Mouse (Mus musculus) erythroblast, adult 5-6 weeks (primary cell): ENCODE measurements around the gene Arhgdia. TPM values are rescaled to one million over a fixed set of nuclear protein-coding genes. Genes with fewer than 3 reads are reported as not detected.
"Not testable (repeated sequence)": the region's sequence is repeated elsewhere in the genome, so short reads cannot be mapped to it uniquely, and the experiment has no call there.

Experiments
- ATAC-seq: replicated peaks from 2 replicates; pipeline ENCODE4 v1.8.0; 2016; ENCODE audit warnings: moderate number of reproducible peaks, mild to moderate bottlenecking, moderate TSS enrichment, inconsistent platforms; ENCODE audit not compliant: poor library complexity, low FRiP score, severe bottlenecking
- total RNA-seq, 2 experiments: library from RNA; stranded (forward) in 1 of 2; stranded (reverse) in 1 of 2; fragments of 150-400 nt in 1 of 2; fragments of 200-764, 138-1000 nt in 1 of 2; gene quantifications; 2 replicates each; pipeline versions ENCODE4 v1.2.3 to v1.2.4; 2015 to 2017; ENCODE audit warnings: low replicate concordance in 2 of 2

Gene Arhgdia
- total RNA-seq, 2 experiments from 2014 or later, result 35.7 to 101 TPM

DNA sequence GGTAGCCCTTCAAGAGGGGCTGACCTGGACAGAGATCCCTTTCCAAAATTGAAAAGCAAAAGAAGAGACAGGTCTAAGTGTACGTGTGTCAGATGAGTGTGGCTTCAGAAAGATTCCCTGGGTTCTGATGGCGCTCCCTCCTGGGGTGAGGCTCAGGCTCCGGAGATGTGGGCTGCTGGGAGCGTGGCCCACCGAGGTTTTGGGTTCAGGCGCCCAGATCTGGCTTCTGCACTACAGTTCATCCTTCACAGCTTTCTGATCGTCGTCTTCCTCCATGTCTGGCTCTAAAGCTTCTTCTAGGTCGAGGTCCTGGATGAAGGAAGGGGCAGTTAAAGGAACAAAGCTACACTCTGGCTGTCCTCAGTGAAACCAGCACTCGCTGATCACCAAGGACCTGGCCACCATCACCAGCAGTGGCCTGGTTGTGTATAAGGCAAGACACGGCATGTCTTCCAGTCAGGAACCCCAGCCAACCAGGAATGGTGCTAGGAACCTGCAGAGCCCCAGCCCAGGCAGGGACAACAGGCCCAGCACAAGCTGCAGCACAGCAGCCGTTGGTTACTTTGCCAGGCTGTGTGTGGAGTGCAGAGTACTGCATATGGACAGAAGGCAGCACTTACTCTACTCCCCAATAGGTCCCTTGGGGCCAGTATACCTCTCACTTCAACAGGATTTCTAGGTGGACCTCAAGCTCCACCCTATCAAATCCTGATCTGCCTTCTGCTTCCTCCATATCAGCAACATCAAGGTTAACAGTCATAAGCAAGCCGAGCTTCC is 20.3 kb downstream of the Arhgdia start:
- peak; percentile 14; the same call in 1 of the 2 replicates for ATAC-seq

DNA sequence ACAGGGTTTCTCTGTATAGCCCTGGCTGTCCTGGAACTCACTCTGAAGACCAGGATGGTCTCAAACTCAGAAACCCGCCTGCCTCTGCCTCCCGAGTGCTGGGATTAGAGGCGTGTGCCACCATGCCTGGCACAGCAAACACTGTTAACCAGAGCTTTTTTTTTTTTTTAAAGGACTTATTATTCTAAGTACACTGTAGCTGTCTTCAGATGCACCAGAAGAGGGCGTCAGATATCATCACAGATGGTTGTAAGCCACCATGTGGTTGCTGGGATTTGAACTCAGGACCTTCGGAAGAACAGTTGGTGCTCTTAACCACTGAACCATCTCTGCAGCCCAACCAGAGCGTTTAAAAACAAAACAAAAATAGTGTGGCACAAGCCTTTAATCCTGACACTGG is 22.6 kb downstream of the Arhgdia start:
- ATAC-seq, result not testable (repeated sequence)

- ATAC-seq, result no peak
Observed at GRCm38 (mm10) chr11:120555260-120555659, 26.2 kb downstream of the Arhgdia start.

- ATAC-seq, result no peak
Observed at GRCm38 (mm10) chr11:120554834-120555233, 26.6 kb downstream of the Arhgdia start.

GRCm38 (mm10) chr11:120552736-120553135 is 28.7 kb downstream of the Arhgdia start:
- ATAC-seq, result no peak

DNA sequence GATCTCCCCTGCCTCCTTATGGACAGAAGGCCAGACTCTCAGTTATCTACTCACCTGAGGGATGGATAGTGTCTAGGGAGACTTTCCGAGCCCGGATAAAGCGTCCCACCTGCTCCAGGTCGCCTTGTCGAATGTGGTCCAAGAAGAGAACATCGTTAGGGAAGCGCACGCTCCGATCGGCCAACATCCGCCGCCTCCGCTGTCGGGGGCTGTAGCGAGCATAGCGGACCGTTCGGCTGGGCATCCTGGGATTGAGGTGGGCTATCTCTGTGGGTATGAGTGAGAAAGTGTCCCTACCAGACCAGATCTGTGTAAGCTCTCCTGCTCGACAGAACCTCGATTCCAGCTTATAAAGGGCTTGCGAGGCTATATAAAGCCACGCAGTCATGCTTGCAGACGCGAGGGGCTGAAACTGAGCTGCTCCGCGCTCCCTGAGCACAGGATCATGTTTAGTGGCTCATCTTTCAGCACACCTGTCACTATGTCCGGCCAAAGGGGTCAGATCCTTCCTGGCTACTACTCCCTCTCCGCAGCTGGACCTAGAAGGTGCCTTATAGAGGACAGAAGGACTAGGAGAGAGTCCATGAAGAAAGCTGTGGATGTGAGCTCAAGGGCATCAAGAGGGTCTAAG is 30.5 kb downstream of the Arhgdia start, which contains the start of gene Ppp1r27:
TSS of gene Ppp1r27 (minus strand) at position 323 of the 631 bp plus-strand sequence.
- no peak for ATAC-seq

GRCm38 (mm10) chr11:120549986-120550809 is 31.2 kb downstream of the Arhgdia start:
- no peak for ATAC-seq

DNA sequence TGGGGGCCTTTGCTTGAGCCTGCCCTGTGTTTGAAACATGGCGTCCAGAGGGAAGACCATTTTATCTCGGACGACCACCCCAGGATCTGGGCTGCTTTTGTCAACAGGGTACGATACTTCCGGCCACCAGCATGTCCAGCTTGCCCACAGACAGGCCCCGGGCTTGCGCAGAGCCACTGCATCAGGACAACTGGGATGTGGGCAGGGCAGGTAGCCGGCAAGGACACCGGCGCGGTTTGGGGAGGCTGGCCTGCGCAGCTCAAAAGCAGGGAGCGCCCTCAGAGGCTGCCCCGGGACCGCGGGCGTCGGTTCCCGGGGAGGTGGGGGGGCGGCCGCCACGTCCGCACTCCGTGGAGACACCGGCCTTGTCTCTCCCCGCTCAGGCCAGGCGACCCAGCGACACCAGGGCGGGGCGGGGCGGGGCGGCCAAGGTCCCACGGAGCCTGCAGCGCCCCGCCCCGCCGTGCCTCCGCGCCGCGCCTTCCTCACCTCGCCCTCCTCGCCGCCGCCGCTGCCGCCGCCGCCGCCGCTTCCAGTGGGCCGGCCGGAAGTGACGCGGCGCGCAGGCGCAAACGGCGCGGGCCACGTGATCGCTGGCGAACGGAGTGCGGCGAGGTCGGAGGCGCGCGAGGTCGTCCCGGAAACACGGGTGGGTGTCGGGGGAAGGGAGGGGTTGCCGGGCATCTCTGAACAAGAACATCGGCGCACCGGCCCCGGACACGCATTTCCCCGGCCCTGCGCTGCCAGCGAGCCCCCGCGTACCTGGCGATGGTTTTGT is 32.1 kb downstream of the Arhgdia start, which contains the start of gene Mcrip1:
TSS of gene Mcrip1 (minus strand) at position 560 of the 778 bp plus-strand sequence.
- peak; percentile 87 for ATAC-seq

GRCm38 (mm10) chr11:120548786-120549167 is 32.6 kb downstream of the Arhgdia start:
- ATAC-seq, result peak; percentile 36

GRCm38 (mm10) chr11:120548214-120548613 is 33.2 kb downstream of the Arhgdia start:
- no peak for ATAC-seq

DNA sequence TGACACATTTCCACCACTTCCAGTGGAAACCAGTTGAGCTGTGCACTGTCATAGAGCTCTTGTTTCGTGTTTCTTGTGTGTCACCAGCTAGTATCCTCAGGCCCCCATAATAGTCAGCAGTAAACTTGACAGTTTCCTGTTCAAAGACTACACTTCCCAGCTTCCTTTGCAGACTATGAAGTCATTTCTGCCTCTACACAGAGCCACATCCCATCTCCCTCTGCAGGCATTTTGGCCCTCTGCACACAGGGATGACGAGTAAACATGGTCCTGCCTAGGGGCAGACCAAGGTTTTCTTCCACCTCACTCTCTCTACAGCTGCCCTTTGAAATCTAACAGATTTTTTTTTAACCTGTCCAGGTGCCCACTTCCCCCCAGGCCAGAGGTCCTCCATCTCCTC is 34.0 kb downstream of the Arhgdia start:
- no peak for ATAC-seq

- no peak for ATAC-seq
Observed at GRCm38 (mm10) chr11:120545964-120546363, 35.5 kb downstream of the Arhgdia start.

DNA sequence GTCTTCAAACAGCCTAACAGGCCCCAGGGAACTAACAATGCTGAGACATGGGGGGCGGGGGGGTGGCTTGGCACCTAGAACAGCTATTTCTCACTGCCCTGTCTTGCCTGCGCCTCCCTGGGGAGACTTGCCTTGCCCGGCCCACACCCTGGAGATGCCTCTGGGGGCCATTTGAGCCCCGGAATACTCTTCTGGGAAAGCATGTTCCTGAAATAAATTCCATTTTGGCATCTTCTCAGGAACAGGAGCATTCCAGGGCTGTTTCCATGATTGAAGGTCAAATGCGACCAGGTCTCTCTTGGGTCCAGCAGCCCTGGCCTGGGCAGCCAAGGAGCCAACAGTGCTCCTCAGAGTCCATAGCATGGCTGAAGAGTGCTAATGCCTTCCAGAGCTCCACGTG is 39.0 kb downstream of the Arhgdia start:
- ATAC-seq, result no peak

DNA sequence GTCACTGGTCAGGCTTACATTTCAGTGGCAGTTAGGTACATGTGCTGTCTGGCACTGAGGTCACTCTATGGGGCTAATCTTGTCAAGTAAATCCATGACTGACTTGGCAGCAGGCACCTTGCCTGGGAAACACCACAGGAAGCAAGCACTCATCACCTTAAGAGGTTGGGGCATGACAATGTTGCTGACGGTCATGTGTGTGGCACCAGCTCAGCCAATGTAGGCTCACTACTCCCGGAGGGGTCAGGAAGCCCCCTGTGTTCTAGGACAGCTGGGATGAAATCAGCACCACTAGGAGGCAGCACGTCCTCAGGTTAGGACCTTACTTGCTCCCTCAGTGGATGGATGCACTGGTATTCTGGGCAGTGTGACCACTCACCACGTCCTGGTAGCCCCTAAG is 39.5 kb downstream of the Arhgdia start:
- ATAC-seq, result no peak

DNA sequence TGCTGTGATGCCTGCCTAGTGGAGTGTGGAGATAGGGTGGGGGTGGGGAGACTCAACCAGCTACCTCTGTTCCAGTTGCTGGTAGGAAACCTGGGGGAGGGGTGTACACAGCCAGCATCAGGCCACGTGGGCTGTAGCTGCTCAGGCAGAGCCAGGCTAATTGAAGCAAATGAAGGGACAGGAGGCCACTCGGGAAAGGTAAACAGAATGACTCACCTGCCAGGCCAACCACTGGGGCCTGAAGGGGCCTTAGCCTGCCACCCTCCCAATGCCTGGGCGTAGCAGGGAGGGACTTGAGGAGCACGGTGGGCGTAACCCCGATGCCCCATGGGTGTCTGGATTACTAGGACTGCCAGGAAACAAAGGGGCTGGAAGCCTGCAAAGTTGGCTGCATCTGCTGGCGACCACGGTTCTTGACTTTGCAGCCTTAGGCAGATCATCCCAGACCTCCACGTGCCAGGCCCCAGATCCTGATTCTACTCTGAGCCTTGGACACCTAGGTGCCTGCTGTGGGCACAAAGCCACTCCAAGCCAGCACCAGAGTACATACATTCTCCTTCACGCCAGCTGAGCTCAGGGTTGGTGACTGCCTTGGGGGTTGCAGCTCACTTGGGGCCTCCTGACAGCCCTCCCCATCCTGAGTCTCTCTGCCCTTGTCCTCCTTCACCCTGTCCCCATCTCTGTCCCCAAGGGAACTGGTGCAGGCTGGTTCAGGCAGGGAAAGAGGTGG is 42.0 kb downstream of the Arhgdia start:
- ATAC-seq, result no peak

GRCm38 (mm10) chr11:120538955-120539284 is 42.5 kb downstream of the Arhgdia start:
- no peak for ATAC-seq

- no peak for ATAC-seq
Observed at GRCm38 (mm10) chr11:120538485-120538884, 42.9 kb downstream of the Arhgdia start.

GRCm38 (mm10) chr11:120535804-120536203 is 45.6 kb downstream of the Arhgdia start:
- ATAC-seq, result no peak

GRCm38 (mm10) chr11:120535145-120535544 is 46.3 kb downstream of the Arhgdia start:
- no peak for ATAC-seq
